8 mouse cellular contexts compared by ENCODE assay signal in the genomic region with DNA sequence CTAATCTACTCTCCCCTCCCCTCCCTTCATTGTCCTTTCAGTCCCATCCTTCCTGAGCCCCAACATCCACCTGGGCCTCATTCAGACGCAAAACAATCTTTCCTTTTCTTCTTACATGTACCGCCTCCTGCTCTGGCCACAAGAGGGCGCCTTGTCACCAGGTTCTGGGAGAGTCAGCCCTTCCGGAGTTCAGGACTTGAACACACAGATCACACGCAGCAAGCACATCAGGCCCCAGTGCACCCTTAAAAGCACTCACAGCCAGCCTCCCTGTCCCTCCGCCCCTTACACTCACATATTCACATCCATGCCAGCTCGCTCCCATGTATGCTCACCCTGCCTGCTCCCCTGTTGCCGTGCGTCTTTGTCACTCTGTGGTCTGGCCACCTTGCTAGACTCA. TPM values are rescaled to one million over a fixed set of nuclear protein-coding genes. Genes with fewer than 3 reads are reported as not detected.
DNase-seq lines count a peak whose midpoint lies in the region; ATAC-seq lines count a peak whose summit lies in the region.

No protein-coding gene starts in this region.

- peak overlapping the region; percentile 22; the same call in 1 of the 2 replicates for H3K4me2 ChIP-seq in intestine, embryonic 15.5 days (replicated peaks)

- peaks cover 38% of the 10 kb centered on the region for H3K4me1 ChIP-seq in intestine, embryonic 15.5 days (replicated peaks)

- no peaks in the 10 kb centered on the region for H3K9me3 ChIP-seq in intestine, embryonic 15.5 days

- no peak overlapping the region for H3K4me3 ChIP-seq in intestine, embryonic 15.5 days (replicated peaks)

- peak overlapping the region; percentile 17; the same call in 1 of the 2 replicates for H3K9ac ChIP-seq in intestine, embryonic 15.5 days

- DNase-seq in adrenal gland, adult 2 months = peak; percentile 84
- DNase-seq in embryo, embryonic 11 days = peak; percentile 93
- peak; percentile 85 to 86 for DNase-seq in gastrocnemius, postnatal 36 days
- DNase-seq in left cerebral cortex, postnatal 14 days (ENCODE audit: low spot score in 2 of 2) = peak; percentile 88 to 93
- peak; percentile 96 for DNase-seq in right cerebral cortex, postnatal 14 days
- DNase-seq in urinary bladder, postnatal 25 days (ENCODE audit: low spot score) = peak; percentile 88

- intact Hi-C loops in gastrocnemius, postnatal 36 days (cut with DNase I) = loop anchor here (1.0 to 5.0 kb wide), 5 partner anchors 18 to 346 kb away; partner anchors contain the start of gene Eef1akmt2
- intact Hi-C loops in left cerebral cortex, postnatal 14 days (cut with DNase I) = loop anchor here (1.0 to 5.0 kb wide), 5 partner anchors 57 to 341 kb away; partner anchors contain the start of gene Eef1akmt2

- ATAC-seq in intestine, embryonic 15.5 days = peak; percentile 71
- peak; percentile 85 for ATAC-seq in megakaryocyte-erythroid progenitor cell, adult 5-6 weeks (replicated peaks; ENCODE audit: low FRiP score, low TSS enrichment, poor library complexity, severe bottlenecking)

- no peaks in the 10 kb centered on the region for H3K27me3 ChIP-seq in intestine, embryonic 15.5 days (replicated peaks)

- H3K27ac ChIP-seq in intestine, embryonic 15.5 days = peak overlapping the region; percentile 66

- WGBS in intestine, embryonic 15.5 days = 25% methylated on average over 9 of the region's 9 CpGs

- H3K36me3 ChIP-seq in intestine, embryonic 15.5 days = no peaks in the 10 kb centered on the region

RNA-seq across cellular contexts. Expression of gene Lhpp, which starts 45.6 kb away (rescaled TPM):
- total RNA-seq in adrenal gland, adult 2 months (2021) = 10 to 100 TPM; 23.0 to 25.2 TPM
- polyA plus RNA-seq in adrenal gland, adult 2 months (2012; rRNA removed) = 27.8 and 38.6 TPM in 2 replicates
- 10 to 100 TPM; 12.9 to 13.2 TPM for total RNA-seq in gastrocnemius, postnatal 36 days (2021)
- polyA plus RNA-seq in intestine, embryonic 15.5 days (2015; fragmentation: Nextera tagmentation; extraction: Ambion mirVana) = 40.4 and 41.5 TPM in 2 replicates
- total RNA-seq in left cerebral cortex, postnatal 14 days (2021) = 10 to 100 TPM; 20.5 to 21.8 TPM
- total RNA-seq in megakaryocyte-erythroid progenitor cell, adult 5-6 weeks (2014; fragmentation: Nextera tagmentation) = 15.0 and 18.9 TPM in 2 replicates
- 12.3 and 19.4 TPM in 2 replicates for total RNA-seq in megakaryocyte-erythroid progenitor cell, adult 5-6 weeks (2017)

RNA-seq across cellular contexts. Expression of gene Nkx1-2, which starts 56.6 kb away (rescaled TPM):
- total RNA-seq in adrenal gland, adult 2 months (2021) = not detected
- not detected in 2 replicates for polyA plus RNA-seq in adrenal gland, adult 2 months (2012; rRNA removed)
- not detected for total RNA-seq in gastrocnemius, postnatal 36 days (2021)
- polyA plus RNA-seq in intestine, embryonic 15.5 days (2015; fragmentation: Nextera tagmentation; extraction: Ambion mirVana) = 0.75 and 0.82 TPM in 2 replicates
- total RNA-seq in left cerebral cortex, postnatal 14 days (2021) = not detected
- not detected in 2 replicates for total RNA-seq in megakaryocyte-erythroid progenitor cell, adult 5-6 weeks (2014; fragmentation: Nextera tagmentation)
- 0.38 TPM in 1 of 2 replicates, not detected in the other for total RNA-seq in megakaryocyte-erythroid progenitor cell, adult 5-6 weeks (2017)
